Mouse (Mus musculus) heart, adult 2 months (tissue): ENCODE results near the gene Mdn1.

Experiments used
- CTCF ChIP-seq: fragments of 200-600 bp; IDR thresholded peaks from 2 replicates; pipeline ENCODE4 v1.8.1; 2022; ENCODE audit warnings: antibody characterized with exemption, mild to moderate bottlenecking, moderate library complexity
- POLR2A ChIP-seq: fragments of 200-500 bp; IDR thresholded peaks from 2 replicates; pipeline ENCODE4 v1.6.1; 2011; ENCODE audit warnings: mild to moderate bottlenecking, low read depth, low read length, control low read depth; ENCODE audit not compliant: insufficient read depth

DNA sequence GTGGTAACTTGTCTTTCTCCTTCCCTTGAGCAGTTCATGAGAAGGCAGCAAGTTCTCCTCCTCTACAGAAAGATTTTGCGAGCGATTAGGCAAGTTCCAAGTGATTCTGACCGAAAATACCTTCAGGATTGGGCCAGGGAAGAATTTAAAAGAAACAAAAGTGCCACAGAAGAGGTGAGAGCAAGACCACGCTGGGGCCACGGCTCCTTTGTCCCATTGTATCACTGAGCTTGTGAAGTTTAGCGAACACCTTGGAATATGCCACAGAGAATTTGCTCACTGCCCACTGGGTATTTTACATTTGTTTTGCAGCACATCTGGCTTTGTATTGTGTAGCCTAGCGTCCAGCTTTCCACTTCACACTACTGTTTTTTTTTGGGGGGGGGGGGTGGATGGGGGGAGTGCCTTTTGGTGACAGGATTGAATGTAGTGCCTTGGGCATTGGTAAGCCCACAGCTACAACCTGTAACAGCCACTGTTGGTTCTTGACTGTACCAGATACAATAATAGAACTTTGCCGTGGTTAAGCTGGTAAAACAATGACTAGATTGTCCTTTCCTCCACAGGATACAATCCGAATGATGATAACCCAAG, 143.8 kb downstream of the Mdn1 start:
- TF ChIP-seq CTCF, result no peak
- TF ChIP-seq POLR2A, result no peak
